ENCODE assay signal across 7 mouse cellular contexts in the genomic region with DNA sequence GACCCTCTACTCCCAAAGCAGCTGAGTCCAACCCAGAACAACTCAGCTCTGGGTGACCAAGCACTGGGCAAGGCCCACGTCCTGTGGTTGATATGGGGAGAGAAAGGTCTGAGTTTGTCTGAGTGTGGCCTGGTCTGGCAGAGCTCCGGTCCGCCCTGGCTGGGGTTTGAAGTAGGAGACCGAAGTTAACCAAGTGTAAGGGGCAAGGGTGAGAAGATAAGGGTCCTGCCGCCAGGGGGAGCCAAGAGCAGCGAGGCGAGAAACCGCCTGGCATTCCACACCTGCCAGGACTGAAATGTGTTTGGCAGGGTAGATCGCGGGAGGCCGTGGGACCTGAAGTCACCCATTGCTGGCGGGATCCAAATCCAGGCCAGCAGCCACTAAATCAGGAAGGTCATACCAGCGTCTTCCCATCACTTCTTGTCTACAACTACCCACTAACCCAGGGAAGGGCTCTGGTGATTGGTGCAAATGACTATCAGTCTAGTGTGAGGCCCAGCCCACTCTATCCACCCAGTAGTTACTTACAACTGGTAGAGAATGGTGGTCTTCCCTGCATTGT. TPM values are rescaled to one million over a fixed set of nuclear protein-coding genes. Genes with fewer than 3 reads are reported as not detected.
DNase-seq lines count a peak whose midpoint lies in the region; ATAC-seq lines count a peak whose summit lies in the region.

No protein-coding gene starts in this region.

- no peaks in the 10 kb centered on the region for H3K36me3 ChIP-seq in forebrain, embryonic 11.5 days (ENCODE audit: control insufficient read depth, insufficient read depth, low read length)
- H3K36me3 ChIP-seq in limb, embryonic 11.5 days (ENCODE audit: control insufficient read depth, insufficient read depth, low read length), result no peaks in the 10 kb centered on the region
- no peaks in the 10 kb centered on the region for H3K36me3 ChIP-seq in midbrain, embryonic 12.5 days

- H3K4me2 ChIP-seq in forebrain, embryonic 11.5 days (ENCODE audit: low read depth, low read length, severe bottlenecking), result peak overlapping the region; percentile 81
- peak overlapping the region; percentile 84; the same call in 1 of the 2 replicates for H3K4me2 ChIP-seq in limb, embryonic 11.5 days (ENCODE audit: low read depth, severe bottlenecking)
- H3K4me2 ChIP-seq in midbrain, embryonic 12.5 days (replicated peaks), result peak overlapping the region; percentile 69

- H3K9me3 ChIP-seq in forebrain, embryonic 11.5 days (ENCODE audit: control insufficient read depth, low read length), result no peaks in the 10 kb centered on the region
- no peaks in the 10 kb centered on the region for H3K9me3 ChIP-seq in limb, embryonic 11.5 days (ENCODE audit: control insufficient read depth, low read length)
- no peaks in the 10 kb centered on the region for H3K9me3 ChIP-seq in midbrain, embryonic 12.5 days

- WGBS in forebrain, embryonic 11.5 days, result 3% methylated on average over 13 of the region's 13 CpGs
- 7% methylated on average over 13 of the region's 13 CpGs for WGBS in limb, embryonic 11.5 days
- 8% methylated on average over 13 of the region's 13 CpGs for WGBS in midbrain, embryonic 12.5 days

- intact Hi-C loops in heart, postnatal 36 days (cut with DNase I), result no loop called here

- 0 out of 2 replicates have a peak, but pooled peaks cover 2% of the 10 kb centered on the region for H3K27me3 ChIP-seq in forebrain, embryonic 11.5 days (ENCODE audit: control insufficient read depth, insufficient read depth, low read length)
- 0 out of 2 replicates have a peak, but pooled peaks cover 4% of the 10 kb centered on the region for H3K27me3 ChIP-seq in limb, embryonic 11.5 days (ENCODE audit: control insufficient read depth, insufficient read depth, low read length)
- peaks cover 35% of the 10 kb centered on the region for H3K27me3 ChIP-seq in midbrain, embryonic 12.5 days

- H3K9ac ChIP-seq in forebrain, embryonic 11.5 days (ENCODE audit: low read length), result no peak overlapping the region
- no peak overlapping the region for H3K9ac ChIP-seq in limb, embryonic 11.5 days (ENCODE audit: low read length)
- H3K9ac ChIP-seq in midbrain, embryonic 12.5 days (replicated peaks), result no peak overlapping the region

- H3K4me3 ChIP-seq in forebrain, embryonic 11.5 days (ENCODE audit: low read depth, low read length), result peak overlapping the region; percentile 42
- H3K4me3 ChIP-seq in limb, embryonic 11.5 days (ENCODE audit: low read depth, low read length), result peak overlapping the region; percentile 32
- peak overlapping the region; percentile 47 for H3K4me3 ChIP-seq in midbrain, embryonic 12.5 days

- no peak overlapping the region for H3K27ac ChIP-seq in forebrain, embryonic 11.5 days (ENCODE audit: low read depth, low read length)
- no peak overlapping the region for H3K27ac ChIP-seq in limb, embryonic 11.5 days (replicated peaks; ENCODE audit: low read depth, low read length)
- H3K27ac ChIP-seq in midbrain, embryonic 12.5 days (replicated peaks), result no peak overlapping the region

- H3K4me1 ChIP-seq in forebrain, embryonic 11.5 days (replicated peaks; ENCODE audit: control insufficient read depth, insufficient read depth, low read length), result 0 out of 2 replicates have a peak, but pooled peaks cover 4% of the 10 kb centered on the region
- H3K4me1 ChIP-seq in limb, embryonic 11.5 days (ENCODE audit: control insufficient read depth, insufficient read depth, low read length), result peaks cover 18% of the 10 kb centered on the region
- peaks cover 25% of the 10 kb centered on the region for H3K4me1 ChIP-seq in midbrain, embryonic 12.5 days

- peak; percentile 65 for DNase-seq in NIH3T3 (ENCODE audit: low read depth)
- DNase-seq in c-Kit-negative CD71-positive TER-119-positive erythroid progenitor cells, embryonic 14.5 days (ENCODE audit: low read depth, low spot score), result peak; percentile 50
- peak; percentile 88 for DNase-seq in forebrain, embryonic 11.5 days (ENCODE audit: low spot score)
- DNase-seq in heart, postnatal 36 days, result peak; percentile 85 to 88
- DNase-seq in limb, embryonic 11.5 days (ENCODE audit: low spot score), result peak; percentile 86
- DNase-seq in spleen, postnatal 36 days (ENCODE audit: low spot score in 2 of 2), result peak; percentile 82 to 86

- ATAC-seq in forebrain, embryonic 11.5 days (replicated peaks; ENCODE audit: low FRiP score), result peak; percentile 30; the same call in 1 of the 2 replicates
- no peak for ATAC-seq in limb, embryonic 11.5 days (ENCODE audit: insufficient number of reproducible peaks, low FRiP score, low TSS enrichment, low read depth)
- ATAC-seq in midbrain, embryonic 12.5 days (ENCODE audit: low FRiP score, low read depth), result peak; percentile 44; the same call in 1 of the 2 replicates

RNA-seq across cellular contexts. Expression of gene Arl5c, which starts 1.4 kb away (rescaled TPM):
- 10.4 and 12.3 TPM in 2 replicates for polyA plus RNA-seq in forebrain, embryonic 11.5 days (2014; fragmentation: Nextera tagmentation; extraction: Ambion mirVana)
- under 1 TPM; 0.65 to 0.80 TPM for total RNA-seq in heart, postnatal 36 days (2021)
- 9.5 and 9.9 TPM in 2 replicates for polyA plus RNA-seq in limb, embryonic 11.5 days (2014; fragmentation: Nextera tagmentation; extraction: Ambion mirVana)
- 6.3 and 7.4 TPM in 2 replicates for polyA plus RNA-seq in midbrain, embryonic 12.5 days (2016; fragmentation: Nextera tagmentation; extraction: Ambion mirVana)

RNA-seq across cellular contexts. Expression of gene Plxdc1, which starts 8.4 kb away (rescaled TPM):
- polyA plus RNA-seq in forebrain, embryonic 11.5 days (2014; fragmentation: Nextera tagmentation; extraction: Ambion mirVana), result 0.20 TPM in 1 of 2 replicates, not detected in the other
- 1 to 10 TPM; 5.1 to 6.2 TPM for total RNA-seq in heart, postnatal 36 days (2021)
- 0.15 TPM in 1 of 2 replicates, not detected in the other for polyA plus RNA-seq in limb, embryonic 11.5 days (2014; fragmentation: Nextera tagmentation; extraction: Ambion mirVana)
- 0.34 and 0.48 TPM in 2 replicates for polyA plus RNA-seq in midbrain, embryonic 12.5 days (2016; fragmentation: Nextera tagmentation; extraction: Ambion mirVana)

RNA-seq across cellular contexts. Expression of gene Cacnb1, which starts 28.2 kb away (rescaled TPM):
- polyA plus RNA-seq in forebrain, embryonic 11.5 days (2014; fragmentation: Nextera tagmentation; extraction: Ambion mirVana), result 9.6 and 11.1 TPM in 2 replicates
- total RNA-seq in heart, postnatal 36 days (2021), result 1 to 10 TPM; 6.1 to 6.2 TPM
- polyA plus RNA-seq in limb, embryonic 11.5 days (2014; fragmentation: Nextera tagmentation; extraction: Ambion mirVana), result 6.8 and 7.2 TPM in 2 replicates
- polyA plus RNA-seq in midbrain, embryonic 12.5 days (2016; fragmentation: Nextera tagmentation; extraction: Ambion mirVana), result 34.3 and 35.2 TPM in 2 replicates

RNA-seq across cellular contexts. Expression of gene Rpl19, which starts 31.9 kb away (rescaled TPM):
- 897 and 919 TPM in 2 replicates for polyA plus RNA-seq in forebrain, embryonic 11.5 days (2014; fragmentation: Nextera tagmentation; extraction: Ambion mirVana)
- total RNA-seq in heart, postnatal 36 days (2021), result 100 to 1,000 TPM; 537 to 577 TPM
- polyA plus RNA-seq in limb, embryonic 11.5 days (2014; fragmentation: Nextera tagmentation; extraction: Ambion mirVana), result 1,171 and 1,244 TPM in 2 replicates
- 741 and 746 TPM in 2 replicates for polyA plus RNA-seq in midbrain, embryonic 12.5 days (2016; fragmentation: Nextera tagmentation; extraction: Ambion mirVana)

RNA-seq across cellular contexts. Expression of gene Stac2, which starts 58.6 kb away (rescaled TPM):
- polyA plus RNA-seq in forebrain, embryonic 11.5 days (2014; fragmentation: Nextera tagmentation; extraction: Ambion mirVana), result 0.81 and 0.86 TPM in 2 replicates
- under 1 TPM in 1 of 2 experiments, not detected in 1; 0.17 TPM for total RNA-seq in heart, postnatal 36 days (2021)
- 0.17 and 0.51 TPM in 2 replicates for polyA plus RNA-seq in limb, embryonic 11.5 days (2014; fragmentation: Nextera tagmentation; extraction: Ambion mirVana)
- polyA plus RNA-seq in midbrain, embryonic 12.5 days (2016; fragmentation: Nextera tagmentation; extraction: Ambion mirVana), result 0.62 and 0.73 TPM in 2 replicates
